Mouse (Mus musculus): Measurements from ENCODE around the gene Scn1b. TPM values are rescaled to one million over a fixed set of nuclear protein-coding genes. Genes with fewer than 3 reads are reported as not detected.

The Scn1b gene
- polyA plus RNA-seq, 1 experiment from 2014 or later, result 2.7 TPM

- 0 out of 2 replicates have a peak, but pooled peaks cover 7% of the 10 kb centered on the region for H3K4me1 ChIP-seq (replicated peaks; ENCODE audit: control insufficient read depth, insufficient read depth, low read length)
Observed at GRCm38 (mm10) chr7:31119556-31119955, 7.2 kb downstream of the Scn1b start.

GRCm38 (mm10) chr7:31118486-31118885 lies 8.3 kb downstream of the Scn1b start:
- ATAC-seq, result no peak
- H3K4me1 ChIP-seq (replicated peaks; ENCODE audit: control insufficient read depth, insufficient read depth, low read length), result 0 out of 2 replicates have a peak, but pooled peaks cover 7% of the 10 kb centered on the region
- H3K27me3 ChIP-seq (replicated peaks; ENCODE audit: control insufficient read depth, insufficient read depth, low read length), result no peaks in the 10 kb centered on the region
- TF ChIP-seq CTCF (IDR thresholded peaks at IDR 0.05; ENCODE audit: low read depth), result no peak
- no peaks in the 10 kb centered on the region for H3K36me3 ChIP-seq (ENCODE audit: control insufficient read depth, insufficient read depth)
- no peak overlapping the region for H3K4me2 ChIP-seq (replicated peaks; ENCODE audit: low read depth)
- H3K4me3 ChIP-seq (ENCODE audit: low read depth, low read length), result no peak overlapping the region
- H3K9ac ChIP-seq (ENCODE audit: low read depth, low read length), result no peak overlapping the region
- 87% methylated on average over 7 of the region's 7 CpGs for WGBS
- H3K9me3 ChIP-seq (ENCODE audit: control insufficient read depth), result no peaks in the 10 kb centered on the region
- no peak overlapping the region for H3K27ac ChIP-seq (ENCODE audit: low read depth, low read length)

More at GRCm38 (mm10) chr7:31119556-31119955, 7.2 kb downstream of the Scn1b start:
- H3K9ac ChIP-seq (ENCODE audit: low read depth, low read length), result no peak overlapping the region
- TF ChIP-seq CTCF (IDR thresholded peaks at IDR 0.05; ENCODE audit: low read depth), result no peak
- H3K9me3 ChIP-seq (ENCODE audit: control insufficient read depth), result no peaks in the 10 kb centered on the region
- no peak overlapping the region for H3K27ac ChIP-seq (ENCODE audit: low read depth, low read length)
- H3K27me3 ChIP-seq (replicated peaks; ENCODE audit: control insufficient read depth, insufficient read depth, low read length), result 0 out of 2 replicates have a peak, but pooled peaks cover under 1% of the 10 kb centered on the region
- no peak overlapping the region for H3K4me2 ChIP-seq (replicated peaks; ENCODE audit: low read depth)
- H3K36me3 ChIP-seq (ENCODE audit: control insufficient read depth, insufficient read depth), result no peaks in the 10 kb centered on the region
- WGBS, result 94% methylated on average over 5 of the region's 5 CpGs
- no peak for ATAC-seq
- H3K4me3 ChIP-seq (ENCODE audit: low read depth, low read length), result no peak overlapping the region

GRCm38 (mm10) chr7:31117465-31117864 lies 9.3 kb downstream of the Scn1b start:
- Histone ChIP-seq H3K4me3 (ENCODE audit: low read depth, low read length) (no peak overlapping the region), H3K9ac (ENCODE audit: low read depth, low read length) (no peak overlapping the region), H3K36me3 (ENCODE audit: control insufficient read depth, insufficient read depth) (no peaks in the 10 kb centered on the region), H3K9me3 (ENCODE audit: control insufficient read depth) (no peaks in the 10 kb centered on the region), H3K4me2 (replicated peaks; ENCODE audit: low read depth) (no peak overlapping the region), H3K27me3 (replicated peaks; ENCODE audit: control insufficient read depth, insufficient read depth, low read length) (no peaks in the 10 kb centered on the region), H3K4me1 (replicated peaks; ENCODE audit: control insufficient read depth, insufficient read depth, low read length) (0 out of 2 replicates have a peak, but pooled peaks cover 7% of the 10 kb centered on the region), H3K27ac (ENCODE audit: low read depth, low read length) (no peak overlapping the region)
- ATAC-seq, result no peak
- WGBS, result 90% methylated on average over 11 of the region's 11 CpGs
- no peak for TF ChIP-seq CTCF (IDR thresholded peaks at IDR 0.05; ENCODE audit: low read depth)

GRCm38 (mm10) chr7:31116721-31117145 lies 10.1 kb downstream of the Scn1b start:
- ATAC-seq, result no peak
- TF ChIP-seq CTCF (IDR thresholded peaks at IDR 0.05; ENCODE audit: low read depth), result no peak
- 60% methylated on average over 16 of the region's 16 CpGs for WGBS

GRCm38 (mm10) chr7:31115587-31116043 lies 11.2 kb downstream of the Scn1b start:
- Histone ChIP-seq H3K27ac (ENCODE audit: low read depth, low read length) (no peak overlapping the region), H3K4me1 (replicated peaks; ENCODE audit: control insufficient read depth, insufficient read depth, low read length) (0 out of 2 replicates have a peak, but pooled peaks cover 7% of the 10 kb centered on the region), H3K4me3 (ENCODE audit: low read depth, low read length) (peak overlapping the region; percentile 38), H3K36me3 (ENCODE audit: control insufficient read depth, insufficient read depth) (no peaks in the 10 kb centered on the region), H3K9ac (ENCODE audit: low read depth, low read length) (no peak overlapping the region), H3K4me2 (replicated peaks; ENCODE audit: low read depth) (peak overlapping the region; percentile 71), H3K27me3 (replicated peaks; ENCODE audit: control insufficient read depth, insufficient read depth, low read length) (no peaks in the 10 kb centered on the region), H3K9me3 (ENCODE audit: control insufficient read depth) (no peaks in the 10 kb centered on the region)
- WGBS, result 31% methylated on average over 17 of the region's 17 CpGs
- TF ChIP-seq CTCF (IDR thresholded peaks at IDR 0.05; ENCODE audit: low read depth), result no peak
- ATAC-seq, result peak; percentile 54

More at GRCm38 (mm10) chr7:31116721-31117145, 10.1 kb downstream of the Scn1b start:
- Histone ChIP-seq H3K4me1 (replicated peaks; ENCODE audit: control insufficient read depth, insufficient read depth, low read length) (0 out of 2 replicates have a peak, but pooled peaks cover 7% of the 10 kb centered on the region), H3K27ac (ENCODE audit: low read depth, low read length) (no peak overlapping the region), H3K27me3 (replicated peaks; ENCODE audit: control insufficient read depth, insufficient read depth, low read length) (no peaks in the 10 kb centered on the region), H3K9ac (ENCODE audit: low read depth, low read length) (no peak overlapping the region), H3K36me3 (ENCODE audit: control insufficient read depth, insufficient read depth) (no peaks in the 10 kb centered on the region), H3K9me3 (ENCODE audit: control insufficient read depth) (no peaks in the 10 kb centered on the region), H3K4me2 (replicated peaks; ENCODE audit: low read depth) (no peak overlapping the region), H3K4me3 (ENCODE audit: low read depth, low read length) (no peak overlapping the region)

GRCm38 (mm10) chr7:31115182-31115581 lies 11.6 kb downstream of the Scn1b start, which contains the start of gene Hpn:
Gene Hpn (minus strand): TSS chr7:31115290.
- Histone ChIP-seq H3K27me3 (replicated peaks; ENCODE audit: control insufficient read depth, insufficient read depth, low read length) (no peaks in the 10 kb centered on the region), H3K4me1 (replicated peaks; ENCODE audit: control insufficient read depth, insufficient read depth, low read length) (0 out of 2 replicates have a peak, but pooled peaks cover 7% of the 10 kb centered on the region), H3K9me3 (ENCODE audit: control insufficient read depth) (no peaks in the 10 kb centered on the region), H3K9ac (ENCODE audit: low read depth, low read length) (peak within 1 kb of the TSS; percentile 46), H3K4me3 (ENCODE audit: low read depth, low read length) (peak within 1 kb of the TSS; percentile 38), H3K36me3 (ENCODE audit: control insufficient read depth, insufficient read depth) (no peaks in the 10 kb centered on the region), H3K27ac (ENCODE audit: low read depth, low read length) (peak within 1 kb of the TSS; percentile 28; the same call in 1 of the 2 replicates), H3K4me2 (replicated peaks; ENCODE audit: low read depth) (peak within 1 kb of the TSS; percentile 71)
- WGBS, result 17% methylated on average over 13 of the region's 15 CpGs
- no peak for TF ChIP-seq CTCF (IDR thresholded peaks at IDR 0.05; ENCODE audit: low read depth)
- peak; percentile 81 for ATAC-seq

Measured in intestine, postnatal 0 days (tissue).